Mouse (Mus musculus) embryo, embryonic 9.5 days (tissue): Measurements from ENCODE around the gene Olfm2.
A peak's percentile ranks its signal among the peaks of the same experiment; 100 is the strongest.
"Not testable (repeated sequence)": the region's sequence is repeated elsewhere in the genome, so short reads cannot be mapped to it uniquely, and the experiment has no call there.

ENCODE experiments used
- DNase-seq: peaks from one replicate; pipeline ENCODE4 v3.0.0-alpha.2; 2017; ENCODE audit errors: extremely low spot score

The Olfm2 gene

GRCm38 (mm10) chr9:20653859-20654258 lies 92.3 kb downstream of the Olfm2 start:
- DNase-seq, result no peak

DNA sequence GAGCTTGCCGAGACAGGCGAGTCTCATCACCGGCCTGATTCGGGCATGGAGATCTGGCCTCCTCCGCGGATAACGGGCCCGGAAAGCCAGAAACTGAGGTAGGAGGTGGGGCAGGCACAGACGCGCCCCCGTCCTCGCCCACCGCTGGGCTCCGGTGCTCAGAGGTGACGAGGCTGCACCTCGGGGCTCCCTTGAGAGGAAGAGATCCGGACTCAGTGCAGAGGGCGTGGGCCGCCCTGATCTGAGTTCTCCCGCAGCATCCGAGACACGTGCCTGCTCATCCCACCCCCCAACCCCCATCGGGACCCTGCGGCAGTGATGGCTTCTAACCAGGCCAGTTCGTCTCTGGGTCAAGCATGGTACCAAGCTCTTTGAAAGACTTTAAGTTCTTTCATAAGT lies 93.9 kb downstream of the Olfm2 start:
- no peak for DNase-seq

DNA sequence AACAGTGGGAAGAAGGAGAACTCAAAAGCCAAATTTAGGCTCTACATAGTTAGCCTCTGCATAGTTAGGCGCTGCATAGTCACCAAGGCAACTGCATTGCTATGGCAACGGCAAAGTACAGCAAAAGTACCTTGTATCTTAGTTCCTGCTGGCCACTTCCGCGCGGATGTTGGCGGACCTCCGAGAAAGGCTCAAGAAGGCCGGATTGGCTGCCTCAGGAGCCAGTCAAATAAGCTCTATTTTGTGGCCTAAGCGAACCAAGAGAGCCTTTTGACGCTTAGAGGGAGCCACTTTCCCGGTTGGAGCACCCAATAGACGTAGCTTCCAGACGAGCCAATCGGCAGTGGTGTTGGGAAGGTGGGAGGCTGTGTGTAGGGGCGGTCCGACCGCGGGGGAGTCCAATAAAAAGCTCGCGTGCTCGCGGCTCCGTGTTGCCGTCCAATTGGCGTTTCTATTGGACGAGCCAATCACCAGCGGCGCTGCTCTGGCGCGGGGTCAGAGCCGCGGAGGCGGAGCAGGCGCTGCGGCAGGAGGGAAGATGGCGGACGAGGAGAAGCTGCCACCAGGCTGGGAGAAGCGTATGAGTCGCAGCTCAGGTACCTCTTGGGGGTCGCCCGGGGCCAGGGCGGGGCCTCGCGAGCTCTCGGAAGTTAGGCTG lies 94.4 kb downstream of the Olfm2 start, which contains the start of gene Pin1:
TSS of gene Pin1 (plus strand) at position 494 of the 658 bp plus-strand sequence.
- DNase-seq, result peak; percentile 97

- no peak for DNase-seq
Measured at GRCm38 (mm10) chr9:20645121-20645520, 101.0 kb downstream of the Olfm2 start.

DNA sequence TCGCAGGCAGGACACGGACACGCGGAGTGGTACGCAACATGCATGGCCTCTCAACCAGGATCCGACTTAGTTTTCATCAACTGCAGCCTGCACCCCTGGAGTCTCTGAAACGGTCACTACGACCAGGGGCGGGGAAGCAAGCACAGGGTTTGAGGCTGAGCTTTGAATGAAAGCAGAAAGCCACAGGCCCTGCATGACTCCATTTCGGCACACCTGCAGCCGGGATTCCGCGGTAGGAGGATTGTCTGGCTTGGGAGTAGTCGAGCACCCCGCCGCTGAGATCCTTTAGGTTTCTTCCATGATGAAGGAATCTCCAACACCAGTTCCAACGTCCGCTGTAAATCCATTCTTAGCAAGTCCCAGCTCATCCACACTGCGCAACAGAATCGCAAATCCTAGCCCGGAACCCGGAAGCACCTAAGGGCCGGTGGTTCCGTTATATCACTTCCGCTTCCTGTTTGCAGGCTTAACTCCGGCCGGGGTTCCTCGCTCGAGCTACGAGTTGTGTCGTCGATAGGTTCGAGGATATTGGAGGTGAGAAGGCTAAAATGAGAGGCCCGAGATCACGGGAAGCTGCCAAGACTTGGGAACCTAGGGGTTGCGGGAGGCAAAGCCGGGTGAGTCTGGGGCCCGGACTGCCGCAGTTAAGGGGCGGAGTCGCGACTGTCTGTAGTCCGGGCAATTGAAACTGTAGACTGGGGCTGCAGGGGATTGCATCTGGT lies 101.6 kb downstream of the Olfm2 start, which contains the start of gene Fbxl12:
TSS of gene Fbxl12 (minus strand) at position 408 of the 722 bp plus-strand sequence.
- DNase-seq, result peak; percentile 78

DNA sequence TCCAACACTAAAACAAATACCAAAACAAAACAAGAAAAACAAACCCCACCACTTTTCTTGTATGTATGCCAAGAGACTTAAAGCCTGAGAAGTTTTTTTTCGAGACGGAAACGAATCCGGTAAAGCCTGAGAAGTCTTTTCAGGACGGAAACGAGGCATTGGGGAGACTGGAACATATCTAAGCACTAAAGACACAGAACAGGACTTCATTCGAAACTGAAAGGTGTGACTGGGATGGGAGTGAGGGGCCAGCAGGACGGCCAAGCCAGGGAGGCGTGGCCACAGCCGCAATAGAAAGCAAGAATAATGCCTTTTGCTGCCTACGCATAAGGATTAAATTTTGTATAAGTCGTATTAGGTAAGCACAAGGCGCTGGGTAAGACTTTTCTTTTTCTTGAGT lies 102.4 kb downstream of the Olfm2 start:
- DNase-seq, result no peak

DNA sequence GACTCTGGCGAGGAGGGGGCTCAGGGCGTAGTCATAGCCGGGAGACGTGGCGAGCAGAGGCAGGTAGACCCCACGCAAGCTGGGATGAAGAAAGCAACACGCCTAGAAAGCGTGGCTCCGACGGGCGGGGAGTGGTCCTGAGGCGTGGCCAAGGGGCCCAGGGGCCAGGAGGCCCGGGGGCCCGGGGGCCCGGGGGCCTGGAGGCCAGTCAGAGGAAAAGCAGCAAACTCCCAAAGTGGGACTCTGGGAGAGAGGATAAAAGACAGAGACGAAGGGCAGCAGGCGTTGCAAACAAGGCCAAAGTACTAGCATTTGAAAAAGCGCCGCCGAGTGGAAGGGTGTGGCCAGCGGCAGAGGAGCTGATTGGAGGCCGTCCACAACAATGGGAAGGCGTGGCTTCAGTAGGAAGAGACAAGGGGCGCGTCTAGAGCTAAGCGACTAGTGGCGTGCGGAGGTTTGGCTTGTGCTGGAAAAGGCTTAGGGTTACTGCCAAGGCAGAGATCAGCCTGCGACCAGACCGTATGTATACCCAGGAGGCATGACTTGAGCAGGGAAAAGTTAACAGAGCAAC lies 103.2 kb downstream of the Olfm2 start:
- DNase-seq, result peak; percentile 85

GRCm38 (mm10) chr9:20642101-20642895 lies 103.9 kb downstream of the Olfm2 start, which contains the start of gene Ubl5:
TSS of gene Ubl5 (plus strand) at chr9:20642878.
- DNase-seq, result peak; percentile 96

- DNase-seq, result no peak
Measured at GRCm38 (mm10) chr9:20641501-20641900, 104.6 kb downstream of the Olfm2 start.

DNA sequence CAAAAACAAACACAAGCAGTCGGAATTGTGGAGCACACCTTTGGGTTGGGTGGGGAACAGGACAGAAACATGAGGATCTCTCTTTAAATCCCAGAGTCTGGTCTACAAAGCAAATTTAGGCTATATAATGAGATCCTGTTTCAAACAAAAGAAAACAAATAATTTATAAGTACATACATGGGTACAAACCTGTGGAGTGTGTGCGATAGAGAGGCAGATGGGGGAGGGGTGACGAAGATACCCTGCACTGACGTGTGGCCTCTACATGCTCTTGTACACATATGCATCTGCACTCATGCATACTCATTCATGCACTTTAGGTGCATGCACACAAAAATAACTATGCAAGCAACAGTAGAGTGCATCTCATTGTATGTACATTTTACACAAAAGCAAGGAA lies 106.7 kb downstream of the Olfm2 start:
- no peak for DNase-seq

DNA sequence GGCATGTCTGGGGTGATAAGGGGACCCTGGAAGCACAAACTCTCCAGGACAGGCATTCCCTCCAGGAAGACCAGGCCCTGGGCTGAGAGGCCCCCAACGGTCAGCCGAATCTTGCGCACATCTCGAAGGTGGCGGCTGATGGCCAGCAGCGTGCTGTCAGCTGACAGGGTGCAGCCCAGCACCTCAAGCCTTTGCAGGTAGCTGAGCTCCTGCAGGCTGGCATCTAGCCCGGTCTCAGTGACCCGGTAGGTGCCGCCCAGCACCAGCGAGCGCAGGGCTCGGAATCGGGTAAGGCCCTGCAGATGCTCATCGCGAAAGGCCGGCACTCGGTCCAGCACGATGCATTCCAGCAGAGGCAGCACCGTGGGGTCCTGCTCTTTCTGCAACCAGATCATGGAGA lies 107.6 kb downstream of the Olfm2 start:
- DNase-seq, result no peak

DNA sequence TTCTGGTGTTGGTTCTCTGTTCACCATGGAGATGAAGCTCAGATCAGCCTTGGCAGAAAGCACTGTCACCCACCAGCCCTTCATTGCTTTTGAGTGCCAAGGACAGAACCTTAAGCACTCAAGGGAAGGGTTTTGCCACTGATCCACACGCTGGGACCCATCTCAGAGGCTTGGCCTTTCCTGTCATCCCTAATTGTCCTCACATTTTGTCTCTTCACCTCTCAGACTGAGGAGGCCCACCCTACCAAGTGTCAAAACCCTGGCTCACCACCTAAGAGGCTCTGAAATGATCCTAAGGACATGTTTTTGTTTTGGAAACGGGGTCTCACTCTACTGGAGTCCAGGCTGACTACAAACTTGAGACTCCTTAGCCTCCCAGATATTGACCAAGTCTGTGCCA lies 109.4 kb downstream of the Olfm2 start:
- DNase-seq, result no peak

GRCm38 (mm10) chr9:20636256-20636655 lies 109.9 kb downstream of the Olfm2 start:
- no peak for DNase-seq

DNA sequence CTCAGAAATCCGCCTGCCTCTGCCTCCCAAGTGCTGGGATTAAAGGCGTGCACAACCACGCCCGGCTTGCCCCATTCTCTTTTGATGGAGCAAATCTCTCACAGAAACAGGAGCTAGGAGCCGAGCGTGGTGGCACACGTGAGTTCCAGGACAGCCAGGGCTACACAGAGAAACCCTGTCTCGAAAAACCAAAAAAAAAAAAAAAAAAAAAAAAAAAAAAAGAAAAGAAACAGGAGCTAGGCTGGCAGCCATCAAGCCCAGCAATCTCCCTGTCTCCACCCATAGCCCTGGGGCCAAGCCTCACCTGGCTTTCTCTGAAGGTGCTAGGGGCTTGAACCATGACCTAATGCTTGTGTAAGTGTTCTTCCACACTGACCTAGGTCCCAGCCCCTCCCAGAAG lies 110.5 kb downstream of the Olfm2 start:
- not testable (repeated sequence) for DNase-seq

DNA sequence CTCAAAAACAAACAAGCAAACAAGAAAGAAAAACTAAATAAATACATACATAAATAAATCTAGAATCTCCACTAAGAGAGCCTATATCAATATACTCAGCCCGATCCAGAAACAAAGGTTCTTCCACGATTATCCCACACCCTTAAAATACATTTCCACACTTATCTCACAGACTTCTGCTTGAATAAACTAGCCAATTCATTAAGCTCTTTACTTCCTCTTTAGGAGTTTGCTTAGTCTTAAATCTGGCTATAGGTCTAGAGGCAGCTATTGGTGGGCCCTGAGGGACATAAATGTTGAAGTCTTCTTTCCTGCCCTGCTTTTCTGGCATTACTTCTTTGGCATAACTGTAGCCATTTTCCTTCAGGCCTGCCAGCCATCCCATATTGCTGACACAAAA lies 114.8 kb downstream of the Olfm2 start:
- no peak for DNase-seq
